Mouse (Mus musculus) brain, embryonic 14.5 days (tissue): ENCODE measurements around the gene Higd1a.

Source experiments
- CTCF ChIP-seq: fragments of 200-500 bp; IDR thresholded peaks from 2 replicates; pipeline ENCODE4 v1.5.1; 2012; ENCODE audit warnings: inconsistent platforms, mild to moderate bottlenecking, moderate library complexity, borderline replicate concordance; ENCODE audit not compliant: insufficient read depth, insufficient read length; ENCODE audit errors: extremely low read depth
- POLR2A ChIP-seq: fragments of 200-500 bp; IDR thresholded peaks from 2 replicates; pipeline ENCODE4 v1.6.1; 2012; ENCODE audit warnings: mild to moderate bottlenecking, inconsistent platforms, borderline replicate concordance; ENCODE audit not compliant: poor library complexity, insufficient read depth, insufficient read length, severe bottlenecking; ENCODE audit errors: extremely low read depth

DNA sequence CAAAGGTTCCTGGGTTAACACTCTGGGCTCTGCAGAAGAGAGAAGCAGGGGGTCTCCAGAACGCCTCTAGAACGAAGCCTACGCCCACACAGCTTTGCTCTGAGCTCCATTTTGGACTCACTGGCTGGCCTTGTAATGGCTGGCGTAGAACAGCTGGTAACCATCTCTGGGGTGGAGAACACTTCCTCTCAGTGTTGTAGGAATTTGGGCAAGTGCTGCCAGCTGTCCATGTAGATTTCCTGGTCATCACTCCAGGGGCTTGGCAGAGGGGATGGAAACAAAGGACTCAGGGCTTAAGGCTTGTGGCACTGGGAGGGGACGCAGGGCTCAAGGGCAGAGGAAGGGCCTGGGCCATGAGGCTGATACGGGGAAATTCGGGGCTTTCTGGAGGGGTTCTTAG, 36.3 kb upstream of the Higd1a start:
- TF ChIP-seq CTCF (no peak), POLR2A (no peak)
